Mouse (Mus musculus): ENCODE data around the gene Enpp5. TPM values are rescaled to one million over a fixed set of nuclear protein-coding genes. Genes with fewer than 3 reads are reported as not detected.

The Enpp5 gene
- polyA plus RNA-seq, 1 experiment from 2014 or later, result 8.1 TPM

GRCm38 (mm10) chr17:44134106-44134505, 55.5 kb downstream of the Enpp5 start:
- WGBS, result 81% methylated on average over 6 of the region's 6 CpGs
- no peak overlapping the region for H3K27ac ChIP-seq (ENCODE audit: low read depth, low read length)
- no peaks in the 10 kb centered on the region for H3K36me3 ChIP-seq (ENCODE audit: control insufficient read depth, insufficient read depth, low read length)
- H3K4me3 ChIP-seq (ENCODE audit: low read depth, low read length), result no peak overlapping the region
- DNase-seq (ENCODE audit: low spot score) (no peak), ATAC-seq (replicated peaks; ENCODE audit: low FRiP score) (no peak)
- H3K4me2 ChIP-seq (ENCODE audit: low read depth, low read length, severe bottlenecking), result no peak overlapping the region
- H3K9ac ChIP-seq (ENCODE audit: low read length), result no peak overlapping the region
- no peaks in the 10 kb centered on the region for H3K4me1 ChIP-seq (replicated peaks; ENCODE audit: control insufficient read depth, insufficient read depth, low read length)
- H3K9me3 ChIP-seq (ENCODE audit: control insufficient read depth, low read length), result no peaks in the 10 kb centered on the region
- H3K27me3 ChIP-seq (ENCODE audit: control insufficient read depth, insufficient read depth, low read length), result no peaks in the 10 kb centered on the region

GRCm38 (mm10) chr17:44134545-44134944, 55.9 kb downstream of the Enpp5 start:
- H3K4me3 ChIP-seq (ENCODE audit: low read depth, low read length), result no peak overlapping the region
- no peak overlapping the region for H3K4me2 ChIP-seq (ENCODE audit: low read depth, low read length, severe bottlenecking)
- H3K4me1 ChIP-seq (replicated peaks; ENCODE audit: control insufficient read depth, insufficient read depth, low read length), result no peaks in the 10 kb centered on the region
- H3K27ac ChIP-seq (ENCODE audit: low read depth, low read length), result no peak overlapping the region
- ATAC-seq (replicated peaks; ENCODE audit: low FRiP score) (no peak), DNase-seq (ENCODE audit: low spot score) (no peak)
- 76% methylated on average over 9 of the region's 9 CpGs for WGBS
- no peaks in the 10 kb centered on the region for H3K9me3 ChIP-seq (ENCODE audit: control insufficient read depth, low read length)
- no peak overlapping the region for H3K9ac ChIP-seq (ENCODE audit: low read length)
- H3K36me3 ChIP-seq (ENCODE audit: control insufficient read depth, insufficient read depth, low read length), result no peaks in the 10 kb centered on the region
- no peaks in the 10 kb centered on the region for H3K27me3 ChIP-seq (ENCODE audit: control insufficient read depth, insufficient read depth, low read length)

GRCm38 (mm10) chr17:44136018-44136417, 57.4 kb downstream of the Enpp5 start:
- Histone ChIP-seq H3K9ac (ENCODE audit: low read length) (no peak overlapping the region), H3K27ac (ENCODE audit: low read depth, low read length) (no peak overlapping the region), H3K4me2 (ENCODE audit: low read depth, low read length, severe bottlenecking) (no peak overlapping the region), H3K36me3 (ENCODE audit: control insufficient read depth, insufficient read depth, low read length) (no peaks in the 10 kb centered on the region), H3K9me3 (ENCODE audit: control insufficient read depth, low read length) (no peaks in the 10 kb centered on the region), H3K4me3 (ENCODE audit: low read depth, low read length) (no peak overlapping the region), H3K4me1 (replicated peaks; ENCODE audit: control insufficient read depth, insufficient read depth, low read length) (no peaks in the 10 kb centered on the region), H3K27me3 (ENCODE audit: control insufficient read depth, insufficient read depth, low read length) (no peaks in the 10 kb centered on the region)
- 84% methylated on average over 8 of the region's 8 CpGs for WGBS
- ATAC-seq (replicated peaks; ENCODE audit: low FRiP score) (no peak), DNase-seq (ENCODE audit: low spot score) (no peak)

Other genes starting within 250 kb of the Enpp5 start
- gene Enpp4, start 27.0 kb downstream of the Enpp5 start, polyA plus RNA-seq (2014; fragmentation: Nextera tagmentation; extraction: Ambion mirVana), result 4.5 and 5.0 TPM in 2 replicates
- gene Clic5, start 109.8 kb downstream of the Enpp5 start, polyA plus RNA-seq (2014; fragmentation: Nextera tagmentation; extraction: Ambion mirVana), result 0.16 and 0.19 TPM in 2 replicates

All from forebrain, embryonic 11.5 days (tissue).